Mouse (Mus musculus): ENCODE data around the gene Bcor.

- TF ChIP-seq POLR2A (IDR thresholded peaks at IDR 0.05; ENCODE audit: low read depth, low read length) (no peak), CTCF (conservative IDR thresholded peaks at IDR 0.05; ENCODE audit: insufficient read depth, insufficient read length, low read depth, low read length) (no peak)
These were observed 68.6 kb downstream of the Bcor start for GRCm38 (mm10) chrX:12091431-12092061.
